Mouse (Mus musculus): ENCODE results near the gene Ncaph. TPM values are rescaled to one million over a fixed set of nuclear protein-coding genes. Genes with fewer than 3 reads are reported as not detected.
A peak's percentile ranks its signal among the peaks of the same experiment; 100 is the strongest.
"Not testable (repeated sequence)": the region's sequence is repeated elsewhere in the genome, so short reads cannot be mapped to it uniquely, and the experiment has no call there.

The Ncaph gene
- 1 to 10 TPM in 3 of 4 experiments, under 1 TPM in 1; 0.89 to 2.0 (median 1.5) TPM for total RNA-seq (2022)

GRCm38 (mm10) chr2:127133621-127134461, at the start of gene Ncaph:
Ncaph (minus strand) TSS chr2:127133954.
- DNase-seq (ENCODE audit: low spot score in 2 of 2), result peak; percentile 64 to 86

GRCm38 (mm10) chr2:127182598-127183381, 49.0 kb upstream of the Ncaph start:
- peak; percentile 82 to 87 for DNase-seq (ENCODE audit: low spot score in 2 of 2)

- DNase-seq (ENCODE audit: low spot score in 2 of 2), result not testable (repeated sequence)
Observed at GRCm38 (mm10) chr2:127166261-127166660, 32.5 kb upstream of the Ncaph start.

DNA sequence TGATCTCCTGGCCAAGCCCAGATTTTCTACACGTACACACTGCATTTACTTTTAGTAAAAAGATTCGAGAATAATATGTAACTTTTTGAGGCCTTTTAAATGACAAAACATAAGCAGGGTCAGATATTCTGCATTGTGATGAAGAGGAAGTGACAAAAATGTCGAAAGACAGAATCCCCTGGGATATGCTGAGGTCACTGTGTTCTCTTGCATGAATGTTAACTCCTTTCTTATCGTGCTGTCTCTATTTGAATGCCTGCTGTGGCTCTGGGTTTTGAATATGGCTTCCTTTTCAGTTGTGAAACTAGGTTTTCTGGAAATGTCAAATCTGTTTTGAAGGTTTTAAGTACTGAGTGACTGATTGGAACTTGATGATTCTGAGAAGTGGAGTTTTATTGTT, 31.9 kb upstream of the Ncaph start:
- DNase-seq (ENCODE audit: low spot score in 2 of 2), result no peak

DNA sequence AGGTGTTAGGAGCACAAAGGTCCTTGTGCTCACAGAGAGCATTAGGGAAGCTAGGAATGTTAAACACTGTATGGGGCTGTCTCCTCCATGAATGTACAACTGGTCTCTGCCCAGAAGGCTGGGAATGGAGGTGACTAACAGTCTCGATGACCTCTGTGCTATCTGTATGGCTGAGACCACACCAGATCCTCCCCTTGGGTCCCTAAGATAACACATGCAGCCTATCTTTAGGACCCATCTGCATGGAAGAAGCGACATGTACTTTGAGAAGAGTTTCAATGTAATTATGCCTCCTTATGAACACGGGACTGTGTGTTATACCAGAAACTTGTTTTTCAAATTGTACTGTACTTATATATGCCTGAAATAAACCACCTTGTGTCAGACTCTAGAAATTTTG, 11.9 kb upstream of the Ncaph start:
- no peak for DNase-seq (ENCODE audit: low spot score in 2 of 2)

DNA sequence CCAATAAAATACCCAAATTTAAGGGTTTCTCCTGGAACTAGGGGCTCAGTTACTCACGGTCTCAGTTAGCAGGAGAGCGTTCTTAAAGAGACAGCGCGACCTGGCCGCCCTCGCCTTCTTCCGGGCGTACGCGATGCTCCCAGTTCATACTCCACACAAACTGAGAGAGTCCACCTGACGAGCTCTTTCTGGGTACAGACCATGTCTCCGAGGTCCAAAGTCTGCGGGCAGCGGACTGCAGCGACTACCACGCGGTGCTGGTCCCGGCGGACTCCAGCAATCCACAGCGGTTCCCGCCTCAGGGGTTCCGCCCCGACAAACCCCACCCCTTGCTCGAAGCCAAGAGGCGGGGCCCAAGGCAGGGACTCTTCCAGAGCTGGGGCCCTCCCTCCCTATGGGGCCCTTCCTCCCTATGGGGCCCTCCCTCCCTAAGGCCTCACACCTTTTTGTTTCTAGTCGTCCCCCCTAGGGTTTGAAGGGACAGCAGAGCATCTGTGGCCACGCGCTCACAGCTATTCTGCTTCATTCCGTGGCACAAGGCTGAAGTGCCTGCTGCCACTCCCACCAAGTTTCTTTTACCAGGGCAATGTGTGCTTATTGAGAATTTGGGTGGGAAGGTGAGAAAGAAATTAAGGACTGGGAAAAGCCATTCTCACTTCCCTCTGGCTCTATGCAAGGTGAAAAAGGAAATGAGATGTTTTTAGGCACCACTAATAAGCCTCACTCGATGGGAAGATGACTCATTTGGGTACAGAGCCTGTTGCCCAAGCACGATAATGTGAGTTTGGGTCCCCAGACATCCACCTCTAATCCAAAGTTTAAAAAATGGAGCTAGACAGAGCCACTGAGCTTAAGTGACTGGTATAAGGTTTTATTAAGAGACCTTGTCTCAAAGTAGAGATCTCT, 9.7 kb upstream of the Ncaph start, which contains the start of gene Itpripl1:
Gene Itpripl1, minus strand, starts transcription at position 285 of the 906 bp plus-strand sequence.
- DNase-seq (ENCODE audit: low spot score in 2 of 2), result no peak

DNA sequence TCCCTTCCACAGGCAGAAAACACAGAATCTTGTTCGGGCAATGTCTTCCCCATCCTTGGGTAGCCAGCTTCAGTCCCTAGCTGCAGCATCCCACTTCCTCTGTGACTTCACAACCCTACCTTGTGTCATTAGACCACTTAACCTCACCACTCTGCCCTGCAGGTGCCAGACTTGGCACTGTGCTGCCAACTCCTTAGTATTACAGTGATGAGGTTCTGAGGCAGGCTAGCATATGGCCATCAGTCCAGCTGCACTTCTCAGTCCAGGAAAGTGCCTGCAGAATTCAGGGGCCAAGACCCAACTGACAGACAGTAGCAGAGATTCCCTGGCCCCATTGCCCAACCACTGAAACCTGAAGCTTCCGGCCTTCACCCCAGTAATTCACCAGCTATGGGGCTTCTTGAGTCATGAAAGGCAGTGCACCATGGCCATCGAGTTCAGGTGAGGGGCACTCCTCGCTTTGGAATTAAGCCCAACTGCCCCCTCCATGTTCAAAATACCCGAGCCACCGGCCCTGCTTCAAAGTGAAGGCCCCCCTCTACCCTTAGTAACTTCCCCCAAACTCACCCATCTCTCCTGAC, 8.9 kb upstream of the Ncaph start:
- no peak for DNase-seq (ENCODE audit: low spot score in 2 of 2)

DNA sequence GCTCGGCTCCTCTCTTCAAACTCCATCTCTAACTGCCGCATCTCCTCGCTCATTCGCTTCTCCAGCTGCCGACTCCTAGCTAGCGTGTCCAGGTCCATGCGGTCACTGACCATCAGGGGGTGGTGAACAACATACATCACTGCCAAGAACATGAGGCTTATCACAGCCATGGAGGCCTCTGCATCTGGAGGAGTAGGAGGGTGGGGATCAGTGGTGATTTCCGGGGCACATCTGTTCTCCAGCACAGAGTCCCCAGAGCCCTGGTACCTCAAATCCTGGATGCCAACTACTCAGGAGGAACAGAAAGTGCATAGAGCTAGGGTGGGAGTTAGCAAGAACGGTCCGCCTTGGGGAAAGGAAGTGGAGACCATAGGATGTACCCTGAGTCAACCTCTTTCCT, 8.3 kb upstream of the Ncaph start:
- DNase-seq (ENCODE audit: low spot score in 2 of 2), result no peak

- DNase-seq (ENCODE audit: low spot score in 2 of 2), result peak in 1 of 2 experiments; percentile 18
Observed at GRCm38 (mm10) chr2:127140011-127140410, 6.3 kb upstream of the Ncaph start.

DNA sequence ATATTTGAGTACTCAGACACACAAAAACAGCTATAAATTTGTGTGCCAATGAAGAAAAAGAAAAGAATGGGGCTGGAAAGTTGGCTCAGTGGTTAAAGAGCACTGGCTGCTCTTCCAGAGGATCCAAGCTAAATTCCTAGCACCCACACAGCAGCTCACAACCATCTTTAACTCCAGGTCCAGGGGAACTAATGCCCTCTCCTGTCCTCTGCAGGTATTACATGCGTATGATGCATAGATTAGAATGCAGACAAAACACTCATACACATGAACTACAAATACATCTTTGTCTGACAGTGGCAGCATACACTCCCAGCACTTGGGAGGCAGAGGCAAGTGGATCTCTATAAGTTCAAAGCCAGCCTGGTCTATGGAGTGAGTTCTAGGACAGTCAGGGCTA, 5.9 kb upstream of the Ncaph start:
- DNase-seq (ENCODE audit: low spot score in 2 of 2), result no peak

DNA sequence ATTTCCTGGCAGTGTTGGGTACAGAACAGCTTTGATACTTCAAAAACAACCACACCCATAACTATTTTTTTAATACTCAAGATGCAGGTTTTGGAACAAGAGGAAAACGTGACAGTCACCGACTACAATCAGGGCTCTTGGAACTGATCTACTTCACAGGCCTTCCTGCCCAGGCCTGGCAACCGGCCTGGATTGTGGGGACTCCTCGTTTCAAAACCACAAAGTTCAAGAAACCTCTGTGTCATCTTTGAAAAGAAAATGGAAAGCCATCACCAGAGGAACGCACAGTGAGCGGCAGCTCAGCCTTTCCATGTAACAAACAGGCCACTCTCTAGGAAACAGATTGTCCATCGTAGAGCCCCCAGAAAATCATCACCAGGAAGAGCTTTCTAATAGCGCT, 5.3 kb upstream of the Ncaph start:
- DNase-seq (ENCODE audit: low spot score in 2 of 2), result no peak

DNA sequence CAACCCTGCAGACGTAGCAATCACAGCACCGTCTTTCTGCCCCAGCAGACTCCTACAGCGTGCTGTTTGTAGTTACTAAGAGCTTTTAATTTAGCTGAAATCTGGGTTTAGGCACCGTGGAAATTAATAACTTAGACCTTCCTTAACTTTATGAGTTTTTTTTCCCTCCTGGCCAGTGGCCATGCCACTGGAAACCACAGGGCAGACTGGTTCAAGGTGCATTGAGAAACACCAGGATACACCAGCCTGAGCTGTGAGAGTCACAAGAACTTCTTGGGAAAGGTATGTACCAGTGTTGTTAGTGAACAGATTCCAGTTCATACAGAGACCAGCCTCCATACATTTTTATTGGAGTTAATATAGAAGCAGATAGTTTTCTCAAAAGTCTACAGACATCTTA, 4.7 kb upstream of the Ncaph start:
- DNase-seq (ENCODE audit: low spot score in 2 of 2), result no peak

DNA sequence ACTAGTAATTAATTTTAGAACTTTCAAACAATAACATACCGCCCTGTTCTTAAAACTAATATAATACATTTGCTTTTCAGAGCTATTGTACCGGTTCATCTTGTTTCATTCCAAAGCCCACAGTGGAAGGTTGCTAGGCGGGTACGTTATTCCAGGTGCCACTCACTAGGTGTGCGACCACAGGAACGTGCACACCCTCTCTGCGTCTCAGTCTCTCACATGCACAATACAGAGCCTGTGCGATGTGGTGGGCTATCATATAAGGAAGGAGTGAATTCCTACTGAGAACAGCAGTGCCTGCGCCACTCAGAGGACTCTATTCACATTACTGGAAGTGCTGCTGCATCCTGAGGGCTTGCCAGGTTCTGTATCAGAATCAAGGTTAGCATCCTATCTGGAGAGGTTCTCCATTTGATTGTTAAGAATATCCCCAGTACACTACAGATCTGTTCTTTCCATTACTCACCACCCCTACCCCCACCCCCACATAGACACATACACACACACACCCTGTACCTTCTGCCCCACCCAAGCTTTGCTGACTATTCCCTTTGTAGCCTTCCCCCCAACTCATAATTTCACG, 4.2 kb upstream of the Ncaph start:
- no peak for DNase-seq (ENCODE audit: low spot score in 2 of 2)

- DNase-seq (ENCODE audit: low spot score in 2 of 2), result no peak
Observed at GRCm38 (mm10) chr2:127136979-127137378, 3.2 kb upstream of the Ncaph start.

- DNase-seq (ENCODE audit: low spot score in 2 of 2), result not testable (repeated sequence)
Observed at GRCm38 (mm10) chr2:127135255-127135654, 1.5 kb upstream of the Ncaph start.

GRCm38 (mm10) chr2:127131353-127131752, 2.4 kb downstream of the Ncaph start:
- no peak for DNase-seq (ENCODE audit: low spot score in 2 of 2)

GRCm38 (mm10) chr2:127128926-127129325, 4.8 kb downstream of the Ncaph start:
- DNase-seq (ENCODE audit: low spot score in 2 of 2), result no peak

DNA sequence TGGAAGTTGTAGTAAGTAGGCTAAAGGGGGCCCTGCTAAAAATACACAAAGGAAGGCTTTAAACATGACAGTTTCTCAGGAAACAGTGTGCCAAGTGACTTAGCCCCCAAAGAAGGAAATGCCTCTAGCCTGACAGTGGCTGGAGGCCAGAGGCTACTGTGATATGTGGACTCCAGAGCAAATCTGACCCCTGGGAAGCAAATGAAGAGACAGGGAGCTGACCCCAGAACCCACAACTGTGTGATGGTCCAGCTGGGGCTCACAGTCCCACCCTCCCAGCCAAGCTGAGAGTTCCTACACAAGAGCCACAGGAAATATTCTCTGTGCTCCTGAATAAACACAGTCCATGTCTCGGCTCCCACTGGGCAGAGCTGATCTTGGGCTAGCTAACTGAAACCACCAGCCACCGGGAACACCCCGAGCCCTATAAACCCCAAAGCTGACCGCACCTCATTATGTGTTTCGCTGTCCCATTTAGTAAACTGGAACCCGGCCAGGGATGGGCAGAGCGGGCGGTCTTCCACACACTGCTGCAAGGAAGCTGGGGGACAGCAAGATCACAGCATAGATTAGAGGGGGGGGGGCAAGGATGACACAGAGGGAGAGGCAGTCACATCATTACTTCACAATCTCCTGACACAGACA, 12.0 kb downstream of the Ncaph start:
- DNase-seq (ENCODE audit: low spot score in 2 of 2), result no peak

DNA sequence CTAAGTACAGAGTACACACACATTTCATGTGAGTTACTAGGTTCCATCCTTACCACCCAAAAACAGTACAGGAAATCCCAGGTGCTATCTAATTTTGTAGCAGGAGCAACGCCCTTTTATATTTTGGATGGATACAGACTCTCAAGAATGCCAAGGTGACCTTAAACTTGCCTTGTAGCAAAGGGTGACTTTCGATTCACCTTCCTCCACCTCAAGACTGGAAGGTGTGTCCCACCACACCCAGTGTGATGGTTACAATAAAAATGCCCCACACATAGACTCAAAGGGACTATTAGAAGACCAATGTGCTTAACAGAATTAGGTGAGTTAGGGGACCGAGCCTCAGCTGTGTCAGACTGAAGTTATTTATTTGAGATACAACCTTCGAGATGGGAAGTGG, 24.8 kb downstream of the Ncaph start:
- DNase-seq (ENCODE audit: low spot score in 2 of 2), result no peak

GRCm38 (mm10) chr2:127092000-127092399, 41.8 kb downstream of the Ncaph start:
- DNase-seq (ENCODE audit: low spot score in 2 of 2), result no peak

Data from layer of hippocampus, adult 8-10 months (tissue).